Mouse (Mus musculus) liver, postnatal 0 days (tissue): ENCODE measurements around the gene Gm11634.

ENCODE experiments used
- CTCF ChIP-seq: sonication (generic); IDR thresholded peaks from 2 replicates; pipeline ENCODE4 v1.5.1; 2016; ENCODE audit warnings: antibody characterized with exemption, low read depth
- EP300 ChIP-seq: IDR thresholded peaks from 2 replicates; pipeline ENCODE4 v1.6.1; 2016; ENCODE audit warnings: antibody characterized with exemption, low read depth, mild to moderate bottlenecking

DNA sequence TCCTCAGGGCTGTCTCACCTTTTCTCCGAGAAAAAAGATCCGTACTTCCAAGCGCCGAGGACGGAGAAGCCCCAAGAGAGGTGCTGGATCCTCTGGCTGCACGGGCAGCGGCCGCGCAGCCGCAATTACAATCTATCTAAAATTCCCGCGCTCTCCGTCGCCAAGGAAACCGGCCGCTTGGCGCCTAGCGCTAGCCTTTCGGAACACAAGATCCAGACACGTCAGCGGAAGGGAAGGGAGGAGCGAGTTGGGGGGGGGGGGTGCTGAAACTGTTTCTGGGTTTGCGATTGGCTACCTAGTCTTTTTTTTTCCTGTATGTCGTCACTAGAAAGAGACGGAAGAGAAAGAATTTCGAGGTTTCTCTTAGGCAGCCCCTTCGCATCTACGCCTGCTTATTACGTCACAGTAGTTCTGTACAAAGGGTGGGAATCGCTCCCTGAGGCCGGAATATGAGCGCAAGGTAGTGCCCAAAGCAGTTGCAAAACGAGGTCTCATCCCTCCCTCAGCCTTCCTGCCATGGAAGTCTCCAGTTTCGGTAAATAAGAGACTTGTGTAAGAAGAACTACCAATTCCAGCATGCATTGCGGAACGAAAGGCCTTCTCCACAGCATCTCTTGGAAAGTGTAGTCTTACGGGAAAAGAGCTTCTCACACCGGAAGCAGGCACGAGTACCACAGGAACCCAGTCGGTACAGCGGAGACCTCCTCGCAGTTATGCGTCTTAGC lies 47.1 kb downstream of the Gm11634 start, which contains the start of the genes Brca1 and Nbr1:
- 0 out of 2 replicates have a peak, but pooled peaks have one; percentile 54 for TF ChIP-seq EP300
- no peak for TF ChIP-seq CTCF
